ENCODE assay signal across 25 mouse cellular contexts in genomic region chr15:99997114-99997804, GRCm38 (mm10). TPM values are rescaled to one million over a fixed set of nuclear protein-coding genes. Genes with fewer than 3 reads are reported as not detected.
DNase-seq lines count a peak whose midpoint lies in the region; ATAC-seq and TF ChIP-seq lines count a peak whose summit lies in the region.
"Had no signal": no experiment of that assay in that cellular context is flagged by ENCODE, and none has a peak within 500 bp of the region (broad histone marks: within the 10 kb centered on the region; RNA-seq: fewer than 3 reads in every experiment).

No protein-coding gene starts in this region.

- ATAC-seq in Patski = no peak
- ATAC-seq in frontal cortex, adult (ENCODE audit: low TSS enrichment) = no peak
- ATAC-seq: forebrain, embryonic 14.5 days; forebrain, postnatal 0 days had no signal

- H3K9me3 ChIP-seq in CH12.LX (replicated peaks; ENCODE audit: low read length) = no peaks in the 10 kb centered on the region
- H3K9me3 ChIP-seq: embryonic facial prominence, embryonic 12.5 days; embryonic facial prominence, embryonic 15.5 days; hindbrain, embryonic 12.5 days; hindbrain, embryonic 15.5 days had no signal

- peaks cover 6% of the 10 kb centered on the region for H3K36me3 ChIP-seq in heart, adult 2 months (ENCODE audit: control insufficient read depth, insufficient read depth, low read length)
- peaks cover 53% of the 10 kb centered on the region for H3K36me3 ChIP-seq in liver, adult 2 months (ENCODE audit: control insufficient read depth, insufficient read depth, low read length)
- H3K36me3 ChIP-seq in CH12.LX (replicated peaks in 1 of 2; ENCODE audit: control insufficient read depth in 1 of 2, insufficient read depth in 1 of 2, low read length in 1 of 2) = peaks cover 24 to 71% of the 10 kb centered on the region in 2 experiments

- 92% methylated on average over 6 of the region's 6 CpGs for WGBS in heart, adult 2 months
- 71% methylated on average over 6 of the region's 6 CpGs for WGBS in liver, adult 2 months

- no peak overlapping the region for H3K4me3 ChIP-seq in heart, adult 2 months
- H3K4me3 ChIP-seq in liver, adult 2 months (ENCODE audit: insufficient read depth, low read depth, low read length) = no peak overlapping the region
- no peak overlapping the region for H3K4me3 ChIP-seq in CH12.LX (replicated peaks in 1 of 3; ENCODE audit: low read depth in 2 of 3, low read length in 2 of 3, poor library complexity in 1 of 3)
- H3K4me3 ChIP-seq: embryonic facial prominence, embryonic 12.5 days; embryonic facial prominence, embryonic 15.5 days; hindbrain, embryonic 12.5 days; hindbrain, embryonic 15.5 days had no signal

- no peak for TF ChIP-seq RAD21 in CH12.LX (IDR thresholded peaks at IDR 0.05; ENCODE audit: low read depth, low read length)

- H3K79me2 ChIP-seq in heart, adult 2 months (replicated peaks; ENCODE audit: control insufficient read depth, insufficient read depth, low read length) = no peaks in the 10 kb centered on the region
- no peaks in the 10 kb centered on the region for H3K79me2 ChIP-seq in liver, adult 2 months (ENCODE audit: control insufficient read depth, insufficient read depth, low read length)
- peaks cover 2% of the 10 kb centered on the region for H3K79me2 ChIP-seq in CH12.LX (replicated peaks; ENCODE audit: control insufficient read depth, extremely low read depth, insufficient read depth, poor library complexity, severe bottlenecking)

- no peak for TF ChIP-seq POLR2A in heart, adult 2 months (IDR thresholded peaks at IDR 0.05; ENCODE audit: insufficient read depth, low read depth, low read length)
- no peak for TF ChIP-seq POLR2A in liver, adult 2 months (IDR thresholded peaks at IDR 0.05; ENCODE audit: extremely low read depth, insufficient read depth, low read length)
- TF ChIP-seq POLR2A in CH12.LX (IDR thresholded peaks at IDR 0.05; ENCODE audit: low read depth, low read length) = no peak

- intact Hi-C loops in heart, adult 2 months (cut with DNase I) = no loop called here

- POLR2A ChIA-PET in Patski (lab: Charles Lee) = no interaction called here

- TF ChIP-seq EP300 in heart, adult 2 months (IDR thresholded peaks at IDR 0.05; ENCODE audit: insufficient read depth, low read depth, low read length) = no peak
- TF ChIP-seq EP300 in CH12.LX (IDR thresholded peaks at IDR 0.05; ENCODE audit: low read length) = no peak

- no peak for DNase-seq in heart, adult 2 months
- DNase-seq in heart, adult 18-20 months = no peak
- DNase-seq in liver, adult 2 months (ENCODE audit: extremely low read depth, low read depth, low spot score) = peak; percentile 21
- DNase-seq in liver (no peak), CH12.LX (ENCODE audit: extremely low read depth) (no peak), Patski (ENCODE audit: low read depth, low spot score) (no peak)
- DNase-seq: adrenal gland, adult 2 months; adrenal gland, postnatal 14 days; cerebellum, adult 11 months; cerebellum, adult 2 months; cerebellum, adult 9-11 months; cerebellum, postnatal 25 days; forebrain, postnatal 0 days; gastrocnemius, postnatal 25 days had no signal

- CTCF ChIA-PET in Patski (lab: Charles Lee) = no interaction called here

- H3K27me3 ChIP-seq in heart, adult 2 months (ENCODE audit: control insufficient read depth, insufficient read depth, low read length) = no peaks in the 10 kb centered on the region
- no peaks in the 10 kb centered on the region for H3K27me3 ChIP-seq in liver, adult 2 months (ENCODE audit: control insufficient read depth, insufficient read depth, low read length)
- no peaks in the 10 kb centered on the region for H3K27me3 ChIP-seq in CH12.LX (replicated peaks)
- H3K27me3 ChIP-seq in Patski = no peaks in the 10 kb centered on the region
- H3K27me3 ChIP-seq: embryonic facial prominence, embryonic 12.5 days; embryonic facial prominence, embryonic 15.5 days; hindbrain, embryonic 12.5 days; hindbrain, embryonic 15.5 days had no signal

- no peak overlapping the region for H3K27ac ChIP-seq in heart, adult 2 months
- no peak overlapping the region for H3K27ac ChIP-seq in liver, adult 2 months (replicated peaks; ENCODE audit: insufficient read depth, low read depth, low read length)
- no peak overlapping the region for H3K27ac ChIP-seq in CH12.LX (ENCODE audit: insufficient read depth, low read depth)
- H3K27ac ChIP-seq: embryonic facial prominence, embryonic 12.5 days; embryonic facial prominence, embryonic 15.5 days; hindbrain, embryonic 12.5 days; hindbrain, embryonic 15.5 days had no signal

- no peaks in the 10 kb centered on the region for H3K4me1 ChIP-seq in heart, adult 2 months (ENCODE audit: control insufficient read depth, insufficient read depth, low read length)
- H3K4me1 ChIP-seq in liver, adult 2 months (ENCODE audit: control insufficient read depth, insufficient read depth, low read length) = no peaks in the 10 kb centered on the region
- H3K4me1 ChIP-seq in CH12.LX (ENCODE audit: control insufficient read depth in 1 of 2, insufficient read depth in 2 of 2) = peaks cover 5 to 57% of the 10 kb centered on the region in 2 experiments; a peak in 3 of 4 replicates
- H3K4me1 ChIP-seq: embryonic facial prominence, embryonic 12.5 days; embryonic facial prominence, embryonic 15.5 days; hindbrain, embryonic 12.5 days; hindbrain, embryonic 15.5 days had no signal

- TF ChIP-seq CTCF in heart, adult 2 months (IDR thresholded peaks at IDR 0.05) = 0 out of 2 replicates have a peak, but pooled peaks have one; percentile 3
- TF ChIP-seq CTCF in liver, adult 2 months (IDR thresholded peaks at IDR 0.05; ENCODE audit: low read depth, low read length) = no peak
- no peak; a peak in 1 of 4 replicates for TF ChIP-seq CTCF in CH12.LX (conservative IDR thresholded peaks at IDR 0.05 in 1 of 2, IDR thresholded peaks at IDR 0.05 in 1 of 2; ENCODE audit: low read depth in 2 of 2, low read length in 2 of 2)
- TF ChIP-seq CTCF in Patski (IDR thresholded peaks at IDR 0.05) = peak; percentile 42

- no peak overlapping the region for H3K9ac ChIP-seq in heart, adult 2 months (ENCODE audit: low read depth, low read length)
- no peak overlapping the region for H3K9ac ChIP-seq in liver, adult 2 months (ENCODE audit: low read depth, low read length)
- H3K9ac ChIP-seq in CH12.LX (ENCODE audit: insufficient read depth, low read depth) = no peak overlapping the region
- H3K9ac ChIP-seq: embryonic facial prominence, embryonic 12.5 days; embryonic facial prominence, embryonic 15.5 days; forebrain, postnatal 0 days; hindbrain, embryonic 12.5 days; hindbrain, embryonic 15.5 days had no signal

- in situ Hi-C loops in CH12.LX (cut with MboI; ENCODE audit: low pct_ligation_motif_present, low pct_unique_long_range_greater_than_20kb, low sequenced_read_pairs) = no loop called here
- in situ Hi-C loops in Patski (cut with MboI; ENCODE audit: low pct_unique_long_range_greater_than_20kb) = no loop called here

- H3K4me2 ChIP-seq in CH12.LX (ENCODE audit: insufficient read depth, low read depth, poor library complexity, severe bottlenecking) = no peak overlapping the region
- H3K4me2 ChIP-seq: embryonic facial prominence, embryonic 12.5 days; embryonic facial prominence, embryonic 15.5 days; heart, embryonic 11.5 days; hindbrain, embryonic 12.5 days; hindbrain, embryonic 15.5 days had no signal

- dilution Hi-C loops in CH12.LX (cut with MboI; ENCODE audit: extremely low pct_ligation_motif_present, extremely low pct_unique_long_range_greater_than_20kb, low sequenced_read_pairs) = no loop called here

TF ChIP-seq in CH12.LX, 34 proteins besides CTCF, POLR2A, EP300 and RAD21:
- TF ChIP-seq RCOR1 (conservative IDR thresholded peaks at IDR 0.05; ENCODE audit: low read depth, low read length) (no peak), ZNF384 (IDR thresholded peaks at IDR 0.05; ENCODE audit: low read depth, low read length) (0 out of 2 replicates have a peak, but pooled peaks have one; percentile 24)

RNA-seq across cellular contexts. Expression of gene Larp4, which starts 27.4 kb away (rescaled TPM):
- total RNA-seq in heart, adult 2 months (2021) = 10 to 100 TPM; 54.2 to 55.3 TPM
- 32.5 and 54.7 TPM in 2 replicates for polyA plus RNA-seq in heart, adult 2 months (2012; rRNA removed)
- 10 to 100 TPM; 55.7 to 58.9 TPM for total RNA-seq in heart, adult 18-20 months (2021)
- 40.5 and 48.3 TPM in 2 replicates for total RNA-seq in liver, adult 2 months (2014; rRNA removed)
- 26.5 and 32.7 TPM in 2 replicates for polyA plus RNA-seq in liver, adult 2 months (2012; rRNA removed)
- 96.3 and 113 TPM in 2 replicates for total RNA-seq in CH12.LX (2012; rRNA removed)
- total RNA-seq in CH12.LX (2014; rRNA removed) = 135 and 145 TPM in 2 replicates
- polyA plus RNA-seq in CH12.LX (2012; ENCODE audit: insufficient read length, low read depth) = 74.6 and 81.9 TPM in 2 replicates
- polyA plus RNA-seq in Patski (2021) = 42.0 TPM

RNA-seq across cellular contexts. Expression of gene Fam186a, which starts 30.4 kb away (rescaled TPM):
- under 1 TPM; 0.10 to 0.16 TPM for total RNA-seq in heart, adult 2 months (2021)
- polyA plus RNA-seq in heart, adult 2 months (2012; rRNA removed) = 0.12 and 0.20 TPM in 2 replicates
- total RNA-seq in heart, adult 18-20 months (2021) = under 1 TPM; 0.07 to 0.15 TPM
- total RNA-seq in liver, adult 2 months (2014; rRNA removed) = not detected in 2 replicates
- polyA plus RNA-seq in liver, adult 2 months (2012; rRNA removed) = not detected in 2 replicates
- total RNA-seq in CH12.LX (2012; rRNA removed) (0.08 TPM in 1 of 2 replicates, not detected in the other), CH12.LX (2014; rRNA removed) (not detected in 2 replicates)
- polyA plus RNA-seq in CH12.LX (2012; ENCODE audit: insufficient read length, low read depth) (not detected in 2 replicates), Patski (2021) (not detected)
- total RNA-seq: common myeloid progenitor, adult 5-6 weeks; forebrain, postnatal 0 days; hematopoietic stem cell, adult 5-6 weeks had no signal
- polyA plus RNA-seq: embryonic facial prominence, embryonic 12.5 days; forebrain, embryonic 11.5 days; forebrain, embryonic 14.5 days; forebrain, postnatal 0 days; heart, embryonic 14.5 days; hindbrain, embryonic 12.5 days; hindbrain, embryonic 15.5 days had no signal

RNA-seq across cellular contexts. Expression of gene Dip2b, which starts 41.2 kb away (rescaled TPM):
- total RNA-seq in heart, adult 2 months (2021) = 10 to 100 TPM; 18.6 to 19.5 TPM
- 11.2 and 16.9 TPM in 2 replicates for polyA plus RNA-seq in heart, adult 2 months (2012; rRNA removed)
- total RNA-seq in heart, adult 18-20 months (2021) = 10 to 100 TPM; 19.4 to 20.2 TPM
- total RNA-seq in liver, adult 2 months (2014; rRNA removed) = 3.1 and 5.3 TPM in 2 replicates
- 2.0 TPM in 2 replicates for polyA plus RNA-seq in liver, adult 2 months (2012; rRNA removed)
- total RNA-seq in CH12.LX (2012; rRNA removed) (15.1 and 16.7 TPM in 2 replicates), CH12.LX (2014; rRNA removed) (13.0 and 15.7 TPM in 2 replicates)
- polyA plus RNA-seq in CH12.LX (2012; ENCODE audit: insufficient read length, low read depth) (14.3 and 18.2 TPM in 2 replicates), Patski (2021) (13.8 TPM)

Comparison
In these comparisons a context has a peak if more than half of its experiments do, and no peak if none do; other contexts are left out.
1. CTCF ChIP-seq: peak in heart, adult 2 months (single experiment) and Patski (single experiment); none in liver, adult 2 months (single experiment) and CH12.LX (0 of 2).